ENCODE assay signal across 9 mouse cellular contexts in the genomic region with DNA sequence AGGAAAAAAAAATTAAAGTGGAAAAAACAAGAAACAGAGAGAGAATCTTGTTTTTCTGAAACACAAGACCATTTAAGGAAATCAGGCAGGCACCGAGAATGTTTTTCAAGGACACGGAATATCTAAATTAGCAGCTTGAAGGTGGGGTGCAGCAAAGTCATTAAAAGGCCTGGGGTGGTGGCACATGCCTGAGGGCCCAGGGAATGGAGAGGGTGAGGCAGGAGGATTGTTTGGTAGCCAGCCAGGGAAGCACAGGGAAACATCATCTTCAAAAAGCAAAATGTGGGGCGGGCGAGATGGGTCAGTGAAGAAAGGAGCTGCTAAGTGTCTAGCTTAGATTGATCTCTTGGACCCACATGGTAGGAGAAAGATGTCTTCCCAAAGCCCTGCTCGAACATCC. TPM values are rescaled to one million over a fixed set of nuclear protein-coding genes. Genes with fewer than 3 reads are reported as not detected.
DNase-seq lines count a peak whose midpoint lies in the region; ATAC-seq and TF ChIP-seq lines count a peak whose summit lies in the region.
"Had no signal": no experiment of that assay in that cellular context is flagged by ENCODE, and none has a peak within 500 bp of the region (broad histone marks: within the 10 kb centered on the region; RNA-seq: fewer than 3 reads in every experiment).

No protein-coding gene starts in this region.

- DNase-seq in forebrain, embryonic 10.5 days (ENCODE audit: extremely low spot score, low spot score), result no peak
- no peak for DNase-seq in intestine, embryonic 14.5 days (ENCODE audit: low spot score)
- peak; percentile 42 for DNase-seq in ovary, postnatal 36 days (ENCODE audit: low spot score)
- DNase-seq in ovary, postnatal 10 days (ENCODE audit: low spot score), result no peak
- DNase-seq in stomach, postnatal 0 days (ENCODE audit: low spot score), result no peak
- DNase-seq in cerebellum, postnatal 4 days (ENCODE audit: low spot score in 2 of 2), result no peak
- DNase-seq: layer of hippocampus, adult 9-11 months had no signal

- no peak for ATAC-seq in forebrain, embryonic 12.5 days (ENCODE audit: low FRiP score)
- no peak for ATAC-seq in intestine, embryonic 14.5 days (replicated peaks; ENCODE audit: low FRiP score, low TSS enrichment, low read depth)
- no peak for ATAC-seq in intestine, postnatal 0 days
- ATAC-seq in stomach, postnatal 0 days (ENCODE audit: low FRiP score, low TSS enrichment), result no peak

- no peaks in the 10 kb centered on the region for H3K9me3 ChIP-seq in forebrain, embryonic 10.5 days
- no peaks in the 10 kb centered on the region for H3K9me3 ChIP-seq in forebrain, embryonic 12.5 days
- no peaks in the 10 kb centered on the region for H3K9me3 ChIP-seq in intestine, embryonic 14.5 days (ENCODE audit: control insufficient read depth, low read length)
- H3K9me3 ChIP-seq in intestine, postnatal 0 days (ENCODE audit: control insufficient read depth), result no peaks in the 10 kb centered on the region
- H3K9me3 ChIP-seq in stomach, postnatal 0 days (ENCODE audit: control insufficient read depth, low read length), result no peaks in the 10 kb centered on the region

- no peak overlapping the region for H3K4me3 ChIP-seq in forebrain, embryonic 10.5 days
- H3K4me3 ChIP-seq in forebrain, embryonic 12.5 days (replicated peaks), result no peak overlapping the region
- no peak overlapping the region for H3K4me3 ChIP-seq in intestine, embryonic 14.5 days (ENCODE audit: low read depth, low read length)
- no peak overlapping the region for H3K4me3 ChIP-seq in intestine, postnatal 0 days (ENCODE audit: low read depth, low read length)
- no peak overlapping the region for H3K4me3 ChIP-seq in stomach, postnatal 0 days (ENCODE audit: low read depth, low read length)

- 0 out of 2 replicates have a peak overlapping the region, but pooled peaks have one; percentile 54 for H3K27ac ChIP-seq in forebrain, embryonic 10.5 days
- H3K27ac ChIP-seq in forebrain, embryonic 12.5 days, result no peak overlapping the region
- 0 out of 2 replicates have a peak overlapping the region, but pooled peaks have one; percentile 0 for H3K27ac ChIP-seq in intestine, embryonic 14.5 days (ENCODE audit: low read depth)
- no peak overlapping the region for H3K27ac ChIP-seq in intestine, postnatal 0 days (ENCODE audit: low read depth, low read length)
- H3K27ac ChIP-seq in stomach, postnatal 0 days (replicated peaks), result peak overlapping the region; percentile 69

- H3K36me3 ChIP-seq in forebrain, embryonic 10.5 days (replicated peaks), result peaks cover 82% of the 10 kb centered on the region
- 0 out of 2 replicates have a peak, but pooled peaks cover 5% of the 10 kb centered on the region for H3K36me3 ChIP-seq in forebrain, embryonic 12.5 days (replicated peaks)
- peaks cover 67% of the 10 kb centered on the region for H3K36me3 ChIP-seq in intestine, embryonic 14.5 days (ENCODE audit: control insufficient read depth, insufficient read depth, low read length)
- H3K36me3 ChIP-seq in intestine, postnatal 0 days (ENCODE audit: control insufficient read depth, insufficient read depth), result peaks cover 7% of the 10 kb centered on the region
- H3K36me3 ChIP-seq in stomach, postnatal 0 days (ENCODE audit: control insufficient read depth, insufficient read depth, low read length), result peaks cover 10% of the 10 kb centered on the region; the same call in 1 of the 2 replicates

- no peak overlapping the region for H3K4me2 ChIP-seq in forebrain, embryonic 12.5 days
- no peak overlapping the region for H3K4me2 ChIP-seq in intestine, embryonic 14.5 days (ENCODE audit: low read length)
- no peak overlapping the region for H3K4me2 ChIP-seq in intestine, postnatal 0 days (replicated peaks; ENCODE audit: low read depth)
- no peak overlapping the region for H3K4me2 ChIP-seq in stomach, postnatal 0 days (replicated peaks; ENCODE audit: low read depth)

- WGBS in forebrain, embryonic 10.5 days, result 87% methylated on average over 5 of the region's 5 CpGs
- WGBS in forebrain, embryonic 12.5 days, result 88% methylated on average over 5 of the region's 5 CpGs
- 72% methylated on average over 5 of the region's 5 CpGs for WGBS in intestine, embryonic 14.5 days
- 68% methylated on average over 5 of the region's 5 CpGs for WGBS in intestine, postnatal 0 days
- 72% methylated on average over 5 of the region's 5 CpGs for WGBS in stomach, postnatal 0 days

- H3K9ac ChIP-seq in forebrain, embryonic 12.5 days, result no peak overlapping the region
- H3K9ac ChIP-seq in intestine, embryonic 14.5 days (ENCODE audit: low read length), result no peak overlapping the region
- H3K9ac ChIP-seq in intestine, postnatal 0 days (ENCODE audit: low read depth, low read length), result no peak overlapping the region
- H3K9ac ChIP-seq in stomach, postnatal 0 days (ENCODE audit: low read length), result no peak overlapping the region

- no peak for TF ChIP-seq CTCF in intestine, postnatal 0 days (IDR thresholded peaks at IDR 0.05; ENCODE audit: low read depth)
- TF ChIP-seq CTCF in stomach, postnatal 0 days (IDR thresholded peaks at IDR 0.05; ENCODE audit: low read depth), result no peak

- no peak for TF ChIP-seq EP300 in stomach, postnatal 0 days (optimal IDR thresholded peaks at IDR 0.05)

- no peaks in the 10 kb centered on the region for H3K27me3 ChIP-seq in forebrain, embryonic 10.5 days (ENCODE audit: poor library complexity, severe bottlenecking)
- H3K27me3 ChIP-seq in forebrain, embryonic 12.5 days, result no peaks in the 10 kb centered on the region
- H3K27me3 ChIP-seq in intestine, embryonic 14.5 days (replicated peaks; ENCODE audit: control insufficient read depth, insufficient read depth, low read length), result no peaks in the 10 kb centered on the region
- H3K27me3 ChIP-seq in intestine, postnatal 0 days (replicated peaks; ENCODE audit: control insufficient read depth, insufficient read depth, low read length), result no peaks in the 10 kb centered on the region
- H3K27me3 ChIP-seq in stomach, postnatal 0 days (ENCODE audit: control insufficient read depth, insufficient read depth, low read length), result no peaks in the 10 kb centered on the region

- H3K4me1 ChIP-seq in forebrain, embryonic 10.5 days, result peaks cover 10% of the 10 kb centered on the region
- H3K4me1 ChIP-seq in forebrain, embryonic 12.5 days, result no peaks in the 10 kb centered on the region
- peaks cover 14% of the 10 kb centered on the region for H3K4me1 ChIP-seq in intestine, embryonic 14.5 days (replicated peaks; ENCODE audit: control insufficient read depth, insufficient read depth, low read length)
- no peaks in the 10 kb centered on the region for H3K4me1 ChIP-seq in intestine, postnatal 0 days (replicated peaks; ENCODE audit: control insufficient read depth, insufficient read depth, low read length)
- 0 out of 2 replicates have a peak, but pooled peaks cover 2% of the 10 kb centered on the region for H3K4me1 ChIP-seq in stomach, postnatal 0 days (replicated peaks; ENCODE audit: control insufficient read depth, insufficient read depth)

RNA-seq across cellular contexts. Expression of a gene that starts 10.9 kb away (rescaled TPM):
- polyA plus RNA-seq in forebrain, embryonic 10.5 days (2016; fragmentation: Nextera tagmentation; extraction: Ambion mirVana), result 8.6 and 8.9 TPM in 2 replicates
- polyA plus RNA-seq in forebrain, embryonic 12.5 days (2016; fragmentation: Nextera tagmentation; extraction: Ambion mirVana), result 6.1 and 6.2 TPM in 2 replicates
- 9.5 and 9.6 TPM in 2 replicates for polyA plus RNA-seq in intestine, embryonic 14.5 days (2014; fragmentation: Nextera tagmentation; extraction: Ambion mirVana)
- 6.4 TPM in 2 replicates for polyA plus RNA-seq in intestine, postnatal 0 days (2015; fragmentation: Nextera tagmentation; extraction: Ambion mirVana)
- 7.3 and 7.5 TPM in 2 replicates for polyA plus RNA-seq in stomach, postnatal 0 days (2015; fragmentation: Nextera tagmentation; extraction: Ambion mirVana)

RNA-seq across cellular contexts. Expression of a gene that starts 27.6 kb away (rescaled TPM):
- 196 and 197 TPM in 2 replicates for polyA plus RNA-seq in forebrain, embryonic 10.5 days (2016; fragmentation: Nextera tagmentation; extraction: Ambion mirVana)
- polyA plus RNA-seq in forebrain, embryonic 12.5 days (2016; fragmentation: Nextera tagmentation; extraction: Ambion mirVana), result 112 and 118 TPM in 2 replicates
- polyA plus RNA-seq in intestine, embryonic 14.5 days (2014; fragmentation: Nextera tagmentation; extraction: Ambion mirVana), result 127 and 135 TPM in 2 replicates
- polyA plus RNA-seq in intestine, postnatal 0 days (2015; fragmentation: Nextera tagmentation; extraction: Ambion mirVana), result 23.5 and 32.4 TPM in 2 replicates
- 29.2 and 31.2 TPM in 2 replicates for polyA plus RNA-seq in stomach, postnatal 0 days (2015; fragmentation: Nextera tagmentation; extraction: Ambion mirVana)

RNA-seq across cellular contexts. Expression of a gene that starts 47.7 kb away (rescaled TPM):
- polyA plus RNA-seq in forebrain, embryonic 10.5 days (2016; fragmentation: Nextera tagmentation; extraction: Ambion mirVana), result 0.62 and 0.94 TPM in 2 replicates
- 0.45 TPM in 1 of 2 replicates, not detected in the other for polyA plus RNA-seq in forebrain, embryonic 12.5 days (2016; fragmentation: Nextera tagmentation; extraction: Ambion mirVana)
- 4.0 and 4.3 TPM in 2 replicates for polyA plus RNA-seq in intestine, embryonic 14.5 days (2014; fragmentation: Nextera tagmentation; extraction: Ambion mirVana)
- polyA plus RNA-seq in intestine, postnatal 0 days (2015; fragmentation: Nextera tagmentation; extraction: Ambion mirVana), result 15.9 and 21.1 TPM in 2 replicates
- polyA plus RNA-seq in stomach, postnatal 0 days (2015; fragmentation: Nextera tagmentation; extraction: Ambion mirVana), result 2.1 and 2.2 TPM in 2 replicates

Comparison
In these comparisons a context has a peak if more than half of its experiments do, and no peak if none do; other contexts are left out.
1. H3K27ac ChIP-seq: peak in forebrain, embryonic 10.5 days (single experiment), intestine, embryonic 14.5 days (single experiment) and stomach, postnatal 0 days (single experiment); none in forebrain, embryonic 12.5 days (single experiment) and intestine, postnatal 0 days (single experiment).